Mouse (Mus musculus) neural tube, embryonic 15.5 days (tissue): ENCODE data around the gene Ralgps1. TPM values are rescaled to one million over a fixed set of nuclear protein-coding genes. Genes with fewer than 3 reads are reported as not detected.
"Not testable (repeated sequence)": the region's sequence is repeated elsewhere in the genome, so short reads cannot be mapped to it uniquely, and the experiment has no call there.

ENCODE experiments used
- ATAC-seq: fragments of 200-750 bp; cut with Nextera tagmentation; 2 replicates; pipeline ENCODE4 v1.8.0; 2017; ENCODE audit warnings: mild to moderate bottlenecking, moderate TSS enrichment, moderate library complexity; ENCODE audit not compliant: low FRiP score
- H3K27ac ChIP-seq: fragments of 300-500 bp; sonication (generic); replicated peaks from 2 replicates; pipeline ENCODE4 v1.5.1; 2015; ENCODE audit warnings: mild to moderate bottlenecking, inconsistent platforms
- H3K27me3 ChIP-seq: fragments of 300-500 bp; sonication (generic); replicated peaks from 2 replicates; pipeline ENCODE4 v1.6.1; 2015; ENCODE audit warnings: inconsistent platforms
- H3K36me3 ChIP-seq: fragments of 300-500 bp; sonication (generic); 2 replicates; pipeline ENCODE4 v1.6.1; 2015; ENCODE audit warnings: inconsistent platforms
- H3K4me1 ChIP-seq: fragments of 300-500 bp; sonication (generic); 2 replicates; pipeline ENCODE4 v1.6.1; 2015; ENCODE audit warnings: inconsistent platforms
- H3K4me2 ChIP-seq: fragments of 300-500 bp; sonication (generic); 2 replicates; pipeline ENCODE4 v1.6.1; 2015; ENCODE audit warnings: inconsistent platforms, mild to moderate bottlenecking, moderate library complexity
- H3K4me3 ChIP-seq: fragments of 300-500 bp; sonication (generic); replicated peaks from 2 replicates; pipeline ENCODE4 v1.5.1; 2015; ENCODE audit warnings: mild to moderate bottlenecking, inconsistent platforms
- H3K9ac ChIP-seq: fragments of 300-500 bp; sonication (generic); replicated peaks from 2 replicates; pipeline ENCODE4 v1.6.1; 2015; ENCODE audit warnings: mild to moderate bottlenecking, inconsistent platforms
- H3K9me3 ChIP-seq: fragments of 300-500 bp; sonication (generic); replicated peaks from 2 replicates; pipeline ENCODE4 v1.6.1; 2016; ENCODE audit warnings: inconsistent platforms
- WGBS: fragments of 180-500 bp; shearing (Covaris S2); methylation state at CpG from one replicate; pipeline ENCODE4 v1.1.7; 2015; ENCODE audit warnings: mixed read lengths; 5-methylcytosine and 5-hydroxymethylcytosine counted together
- microRNA-seq: library from miRNA; unstranded; fragments of <30 nt; microRNA quantifications from one replicate; pipeline ENCODE4, GENCODE M21; 2017
- polyA plus RNA-seq: library from polyadenylated mRNA; unstranded; fragments of >200 nt; fragmentation: Nextera tagmentation; extraction: Ambion mirVana; gene quantifications from 2 replicates; pipeline ENCODE4 v1.2.1, GENCODE M21; 2015

The Ralgps1 gene
- polyA plus RNA-seq, 1 experiment from 2014 or later, result 34.9 TPM

DNA sequence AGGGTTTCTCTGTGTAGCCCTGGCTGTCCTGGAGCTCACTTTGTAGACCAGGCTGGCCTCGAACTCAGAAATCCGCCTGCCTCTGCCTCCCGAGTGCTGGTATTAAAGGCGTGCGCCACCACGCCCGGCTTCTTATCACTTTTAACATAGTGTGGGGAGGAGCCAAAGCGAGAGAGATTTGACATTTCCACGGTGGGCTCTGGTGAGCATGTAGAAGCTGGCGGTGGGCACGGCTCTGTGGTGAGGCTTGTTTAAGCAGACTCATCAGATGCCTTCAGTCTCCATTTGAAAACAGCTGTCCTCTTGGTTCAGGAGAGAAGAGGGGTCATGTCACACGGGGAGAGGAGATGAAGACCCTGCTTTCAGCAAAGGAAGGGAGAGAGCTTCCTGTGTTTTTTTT is 274.0 kb downstream of the Ralgps1 start:
- not testable (repeated sequence) for ATAC-seq

DNA sequence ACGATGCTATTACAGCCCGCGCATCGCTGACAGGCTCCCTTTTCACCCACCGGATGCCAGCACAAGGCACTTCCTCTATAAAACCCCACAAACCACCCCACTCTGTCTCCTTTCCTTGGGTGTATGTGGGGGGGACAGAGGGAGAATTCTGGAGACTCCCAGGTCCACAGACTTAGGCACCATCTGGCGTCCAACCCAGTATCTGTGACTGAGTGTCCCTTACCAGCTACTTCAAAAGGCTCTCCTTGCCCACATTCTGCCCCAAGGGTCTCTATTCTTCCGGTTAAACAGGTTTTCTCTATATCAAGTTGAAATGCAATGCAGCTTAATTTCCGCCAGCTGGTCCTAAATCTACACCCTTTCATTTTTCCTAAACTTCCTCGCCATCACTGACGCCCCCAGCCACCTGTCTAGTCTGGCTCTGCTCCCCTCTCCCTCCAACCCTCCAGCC is 276.0 kb downstream of the Ralgps1 start:
- 70% methylated on average over 10 of the region's 10 CpGs for WGBS
- Histone ChIP-seq H3K36me3 (no peaks in the 10 kb centered on the region), H3K4me2 (no peak overlapping the region), H3K27ac (no peak overlapping the region), H3K4me3 (no peak overlapping the region), H3K27me3 (no peaks in the 10 kb centered on the region), H3K4me1 (no peaks in the 10 kb centered on the region), H3K9ac (no peak overlapping the region), H3K9me3 (no peaks in the 10 kb centered on the region)
- no peak for ATAC-seq

More for the DNA sequence above, 274.0 kb downstream of the Ralgps1 start:
- 91% methylated on average over 12 of the region's 12 CpGs for WGBS
- H3K9ac ChIP-seq, H3K4me2 ChIP-seq, H3K27ac ChIP-seq, H3K4me3 ChIP-seq, H3K4me1 ChIP-seq, H3K36me3 ChIP-seq, H3K9me3 ChIP-seq, H3K27me3 ChIP-seq: not testable (repeated sequence)

DNA sequence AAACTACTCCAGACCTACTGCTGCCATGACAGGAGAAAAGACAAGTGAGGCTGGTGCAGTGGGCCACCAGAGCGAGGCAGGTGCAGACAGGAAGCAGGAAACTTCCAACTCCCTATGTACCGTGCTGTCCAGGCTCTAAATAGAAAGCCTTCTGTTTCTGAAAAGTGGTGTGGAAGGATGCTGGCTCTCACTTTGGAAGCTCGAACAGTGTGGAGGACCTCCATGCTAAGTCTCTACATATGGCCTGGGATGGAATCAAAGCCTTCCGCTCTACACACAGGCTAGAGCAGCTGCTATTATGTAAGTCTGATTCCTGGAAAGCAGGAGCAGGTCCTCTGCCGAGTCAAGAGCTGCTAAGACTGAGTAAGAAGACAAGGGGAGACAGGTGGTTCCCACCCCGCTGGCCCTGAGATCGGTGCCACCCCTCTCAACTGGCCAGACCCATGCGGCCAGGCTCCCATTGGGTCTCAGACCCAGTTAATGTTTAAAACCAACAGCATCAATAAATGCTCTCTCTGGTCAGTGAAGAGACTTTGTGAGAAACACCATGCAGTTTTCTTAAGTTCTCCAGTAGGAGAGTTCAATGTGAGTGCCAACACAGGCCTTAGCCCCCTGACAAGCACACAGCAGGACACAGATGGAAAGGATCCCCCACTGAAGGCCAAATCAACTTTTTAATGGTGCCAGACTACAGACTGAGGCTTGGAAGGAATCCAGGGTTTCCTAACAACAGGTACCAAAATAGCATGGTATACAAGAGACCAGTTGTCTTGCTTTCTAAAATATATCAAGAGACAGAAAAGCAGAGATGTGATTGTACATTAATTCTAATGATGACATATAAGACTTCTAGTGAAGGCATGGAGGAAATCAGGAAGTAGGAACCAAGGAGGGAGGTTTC is 280.4 kb downstream of the Ralgps1 start:
- Histone ChIP-seq H3K27ac (no peak overlapping the region), H3K36me3 (no peaks in the 10 kb centered on the region), H3K27me3 (no peaks in the 10 kb centered on the region), H3K4me2 (no peak overlapping the region), H3K9ac (no peak overlapping the region), H3K4me3 (no peak overlapping the region), H3K9me3 (no peaks in the 10 kb centered on the region), H3K4me1 (peaks cover 6% of the 10 kb centered on the region; the same call in 1 of the 2 replicates)
- no peak for ATAC-seq
- WGBS, result 87% methylated on average over 8 of the region's 8 CpGs

DNA sequence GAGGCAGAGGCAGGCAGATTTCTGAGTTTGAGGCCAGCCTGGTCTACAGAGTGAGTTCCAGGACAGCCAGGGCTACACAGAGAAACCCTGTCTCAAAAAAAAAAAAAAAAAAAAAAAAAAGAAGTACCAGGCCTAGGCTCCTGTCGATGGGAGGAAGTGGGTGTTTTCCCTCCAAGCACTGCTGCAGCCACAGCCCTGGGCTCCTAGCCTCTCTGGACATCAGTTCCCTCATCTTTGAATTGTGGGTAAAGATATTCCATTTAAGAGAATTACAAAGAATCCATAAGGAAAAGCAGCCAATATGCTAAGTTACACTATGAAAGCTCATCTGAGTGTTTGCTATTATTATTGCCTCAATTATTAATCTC is 281.3 kb downstream of the Ralgps1 start:
- not testable (repeated sequence) for H3K27me3 ChIP-seq, H3K9me3 ChIP-seq, H3K36me3 ChIP-seq, H3K4me3 ChIP-seq, H3K4me2 ChIP-seq, ATAC-seq, H3K9ac ChIP-seq, H3K27ac ChIP-seq, H3K4me1 ChIP-seq
- 78% methylated on average over 1 of the region's 1 CpGs for WGBS

GRCm38 (mm10) chr2:33089356-33090032 is 281.8 kb downstream of the Ralgps1 start:
- H3K27ac ChIP-seq, result no peak overlapping the region
- no peaks in the 10 kb centered on the region for H3K36me3 ChIP-seq
- no peak overlapping the region for H3K4me3 ChIP-seq
- no peaks in the 10 kb centered on the region for H3K27me3 ChIP-seq
- H3K4me2 ChIP-seq, result no peak overlapping the region
- WGBS, result 88% methylated on average over 5 of the region's 5 CpGs
- H3K4me1 ChIP-seq, result peaks cover 6% of the 10 kb centered on the region; the same call in 1 of the 2 replicates
- no peak for ATAC-seq
- no peaks in the 10 kb centered on the region for H3K9me3 ChIP-seq
- H3K9ac ChIP-seq, result no peak overlapping the region

DNA sequence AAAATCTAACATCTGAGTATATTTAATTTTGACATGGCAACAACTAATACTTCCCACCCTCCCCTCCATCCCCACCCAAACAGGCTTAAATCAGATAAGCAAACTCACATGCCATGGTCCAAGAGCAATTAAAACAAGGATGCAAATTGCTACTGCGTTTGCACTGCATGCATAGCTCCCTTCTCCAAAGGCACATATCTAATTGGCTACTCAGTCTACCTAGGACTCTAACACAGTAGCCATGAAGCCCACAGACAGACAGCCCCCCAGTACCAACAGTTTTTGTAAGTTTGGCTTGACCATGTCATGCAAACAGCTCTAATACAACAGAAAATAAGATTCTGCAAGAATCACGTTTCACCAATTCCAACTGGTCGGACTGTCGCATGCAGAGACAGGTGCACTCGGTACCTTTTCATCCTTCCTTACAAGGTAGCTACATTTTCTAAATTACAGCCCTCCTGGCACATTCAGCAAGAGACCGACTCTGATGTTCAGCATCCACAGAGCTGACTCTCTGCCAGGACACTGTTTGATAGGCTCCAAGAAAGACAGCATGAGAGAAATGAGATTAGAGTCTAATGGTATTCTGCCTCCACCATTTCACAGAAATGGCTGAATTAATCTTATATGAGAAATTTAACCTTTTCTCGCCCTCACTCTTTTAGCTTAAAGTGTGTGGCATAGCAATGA is 284.5 kb downstream of the Ralgps1 start:
- Histone ChIP-seq H3K27me3 (no peaks in the 10 kb centered on the region), H3K27ac (peak overlapping the region; percentile 67), H3K4me2 (peak overlapping the region; percentile 30), H3K4me3 (peak overlapping the region; percentile 11; the same call in 1 of the 2 replicates), H3K9me3 (no peaks in the 10 kb centered on the region), H3K4me1 (peaks cover 6% of the 10 kb centered on the region; the same call in 1 of the 2 replicates), H3K9ac (no peak overlapping the region), H3K36me3 (no peaks in the 10 kb centered on the region)
- ATAC-seq, result 0 out of 2 replicates have a peak, but pooled peaks have one; percentile 55
- 66% methylated on average over 7 of the region's 7 CpGs for WGBS

DNA sequence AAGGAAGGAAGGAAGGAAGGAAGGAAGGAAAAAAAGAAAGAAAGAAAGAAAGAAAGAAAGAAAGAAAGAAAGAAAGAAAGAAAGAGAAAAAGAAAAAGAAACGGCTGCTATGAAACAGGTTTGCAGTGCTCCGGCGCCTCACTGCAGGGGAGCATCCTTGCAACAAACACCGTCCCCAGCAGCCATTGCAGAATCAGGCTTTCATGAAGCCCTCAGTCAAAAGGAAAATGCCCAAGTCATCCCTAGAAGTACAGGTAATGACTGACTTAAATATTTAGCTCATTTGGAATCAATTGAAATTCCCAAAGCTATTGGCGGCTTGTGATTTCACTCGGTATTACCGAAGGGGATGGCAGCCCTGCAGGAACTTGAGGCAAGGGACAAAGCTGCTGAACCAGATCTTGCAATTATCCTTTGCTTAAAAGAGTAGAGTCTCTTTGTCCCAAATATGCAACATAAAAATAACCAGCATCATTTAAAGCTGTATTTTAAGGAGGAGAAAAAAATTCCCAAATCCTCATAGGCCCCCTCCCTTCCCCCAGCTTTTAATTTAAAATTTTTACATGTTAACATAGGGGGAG is 285.2 kb downstream of the Ralgps1 start:
- Histone ChIP-seq H3K36me3 (no peaks in the 10 kb centered on the region), H3K4me2 (peak overlapping the region; percentile 30), H3K4me3 (peak overlapping the region; percentile 19; the same call in 1 of the 2 replicates), H3K9me3 (no peaks in the 10 kb centered on the region), H3K27ac (peak overlapping the region; percentile 67), H3K9ac (no peak overlapping the region), H3K4me1 (peaks cover 6% of the 10 kb centered on the region; the same call in 1 of the 2 replicates), H3K27me3 (no peaks in the 10 kb centered on the region)
- WGBS, result 53% methylated on average over 7 of the region's 7 CpGs
- no peak for ATAC-seq

DNA sequence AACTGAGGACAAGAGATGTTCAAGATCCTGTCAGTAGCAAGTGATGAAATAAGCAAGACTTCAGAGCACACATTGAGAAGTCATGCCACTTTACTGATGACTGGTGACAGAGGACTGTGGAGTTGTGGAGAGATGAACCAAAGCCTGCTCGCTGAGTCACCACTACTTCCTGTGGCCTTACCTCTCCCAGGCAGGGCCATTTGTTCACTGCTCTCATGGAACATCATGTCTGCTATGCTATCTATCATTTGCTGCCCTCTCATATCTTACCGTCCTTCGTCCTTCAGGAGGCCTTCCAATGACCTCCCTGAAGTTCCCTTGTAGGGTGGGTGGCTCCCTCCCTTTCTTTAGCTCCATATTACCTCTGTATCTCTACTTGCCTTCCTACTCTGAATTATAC is 287.1 kb downstream of the Ralgps1 start:
- H3K4me3 ChIP-seq, result no peak overlapping the region
- peaks cover 8% of the 10 kb centered on the region; the same call in 1 of the 2 replicates for H3K4me1 ChIP-seq
- H3K27me3 ChIP-seq, result no peaks in the 10 kb centered on the region
- H3K9ac ChIP-seq, result no peak overlapping the region
- no peak overlapping the region for H3K27ac ChIP-seq
- no peaks in the 10 kb centered on the region for H3K9me3 ChIP-seq
- no peak for ATAC-seq
- 87% methylated on average over 3 of the region's 3 CpGs for WGBS
- H3K4me2 ChIP-seq, result no peak overlapping the region
- no peaks in the 10 kb centered on the region for H3K36me3 ChIP-seq

Small RNA genes within 50 kb of the gene (microRNA-seq; reads per million reads assigned to microRNA genes)
- not detected for gene Gm25998

Other genes starting within 250 kb of the Ralgps1 start
- gene Garnl3, start 239.8 kb downstream of the Ralgps1 start, polyA plus RNA-seq, result 49.6 and 62.3 TPM in 2 replicates
- gene Angptl2, start 155.4 kb downstream of the Ralgps1 start, polyA plus RNA-seq, result 12.0 and 18.0 TPM in 2 replicates
- gene Zbtb34, start 59.8 kb upstream of the Ralgps1 start, polyA plus RNA-seq, result 6.8 and 7.0 TPM in 2 replicates
- 20.4 and 21.9 TPM in 2 replicates for gene Zbtb43, start 97.1 kb upstream of the Ralgps1 start, polyA plus RNA-seq